Mouse (Mus musculus): ENCODE data around the gene Vmn1r7.
"Not testable (repeated sequence)": the region's sequence is repeated elsewhere in the genome, so short reads cannot be mapped to it uniquely, and the experiment has no call there.

The Vmn1r7 gene

GRCm38 (mm10) chr6:57025224-57025623, at the start of gene Vmn1r7:
TSS of gene Vmn1r7 (minus strand) at chr6:57025324.
- DNase-seq = not testable (repeated sequence)

DNA sequence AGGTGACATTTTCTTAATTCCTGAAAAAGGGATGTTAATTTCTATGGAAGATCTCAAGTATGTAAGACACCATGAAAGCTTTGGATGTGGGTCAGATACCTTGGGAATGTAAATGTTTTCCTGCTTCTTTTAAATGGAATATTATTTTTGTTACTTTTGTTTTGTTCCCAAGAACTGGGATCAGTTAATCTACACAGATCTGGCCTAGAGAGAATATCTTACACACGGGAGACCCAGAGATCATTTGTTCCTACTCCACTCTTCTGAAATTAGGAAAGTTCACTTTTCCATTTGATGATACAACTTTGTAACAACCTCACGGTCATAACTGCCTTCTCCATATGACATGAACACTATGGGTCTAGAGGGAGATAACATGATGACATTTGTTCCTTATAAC, 41.4 kb upstream of the Vmn1r7 start, which contains the start of gene Vmn1r9:
TSS of gene Vmn1r9 (plus strand) at position 301 of the 400 bp plus-strand sequence.
- DNase-seq = no peak

DNA sequence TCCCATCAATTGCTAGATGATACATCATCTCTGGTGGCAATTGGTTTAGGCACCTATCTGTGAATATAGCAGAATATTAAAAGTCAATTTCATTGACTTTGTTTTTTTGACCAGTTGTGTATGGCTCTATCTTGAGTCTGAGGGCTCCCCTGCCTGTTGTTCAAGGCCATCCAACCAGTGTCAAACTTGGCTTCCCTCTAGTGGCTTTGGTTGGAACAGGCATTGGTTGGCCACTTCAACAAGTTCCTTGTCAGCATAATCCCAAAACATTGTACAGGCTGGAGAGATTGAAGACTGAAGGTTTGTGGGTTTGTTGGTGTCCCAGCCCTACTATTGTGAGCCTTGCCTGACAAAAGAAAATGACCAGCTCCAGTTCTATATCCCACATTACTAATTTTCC, 38.6 kb upstream of the Vmn1r7 start:
- peak in 1 of 2 experiments; percentile 4 for DNase-seq

GRCm38 (mm10) chr6:57034674-57035073, 9.6 kb upstream of the Vmn1r7 start:
- DNase-seq = no peak

GRCm38 (mm10) chr6:57031984-57032383, 6.9 kb upstream of the Vmn1r7 start, which contains the start of gene Vmn1r8:
TSS of gene Vmn1r8 (plus strand) at chr6:57032284.
- DNase-seq = no peak

DNA sequence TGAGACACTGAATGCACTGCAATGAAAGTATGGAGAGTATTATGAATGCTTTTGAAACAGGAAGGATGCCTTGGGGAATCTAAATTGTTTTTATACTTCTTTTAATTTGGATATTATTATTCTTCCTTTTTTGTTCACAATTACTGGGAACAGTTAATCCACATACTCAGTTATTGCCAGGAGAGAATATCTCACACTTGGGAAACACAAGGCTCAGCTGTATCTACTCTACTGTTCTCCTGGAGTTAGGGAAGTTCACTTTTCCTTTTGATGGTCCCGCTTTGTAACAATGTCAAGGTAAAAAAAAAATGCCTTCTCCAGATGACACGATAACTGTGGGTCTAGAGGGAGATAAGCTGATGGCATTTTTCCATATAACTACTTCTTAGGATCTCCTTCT, 28.2 kb downstream of the Vmn1r7 start, which contains the start of gene Vmn1r6:
TSS of gene Vmn1r6 (plus strand) at position 301 of the 400 bp plus-strand sequence.
- no peak for DNase-seq
